Mouse (Mus musculus): Measurements from ENCODE around the gene Larp7. TPM values are rescaled to one million over a fixed set of nuclear protein-coding genes. Genes with fewer than 3 reads are reported as not detected.

The Larp7 gene
- polyA plus RNA-seq, 1 experiment: 2.6 TPM

DNA sequence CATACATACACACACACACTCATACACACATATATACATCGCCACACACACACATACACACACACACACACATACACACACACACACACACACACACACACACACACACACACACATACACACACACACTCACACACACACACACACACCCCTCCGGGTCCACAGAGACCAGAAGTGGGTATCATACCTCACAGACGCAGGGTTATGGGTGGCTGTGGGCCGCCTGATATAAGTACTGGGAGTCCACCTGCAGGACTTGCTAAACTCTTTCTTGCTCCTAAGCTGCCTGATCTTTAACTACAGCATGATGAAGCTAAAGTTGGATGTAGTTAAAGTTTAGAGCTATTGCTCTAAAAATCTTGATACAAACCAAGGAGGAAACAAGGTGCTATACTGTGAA lies 23.3 kb downstream of the Larp7 start:
- Histone ChIP-seq H3K4me1 (ENCODE audit: control insufficient read depth, insufficient read depth, low read length) (no peaks in the 10 kb centered on the region), H3K36me3 (ENCODE audit: control insufficient read depth, insufficient read depth, low read length) (no peaks in the 10 kb centered on the region), H3K27ac (ENCODE audit: insufficient read depth, low read depth, low read length) (no peak overlapping the region), H3K4me3 (ENCODE audit: insufficient read depth, low read depth, low read length) (no peak overlapping the region), H3K27me3 (replicated peaks; ENCODE audit: control insufficient read depth, insufficient read depth, low read length) (no peaks in the 10 kb centered on the region)
- no peak for DNase-seq
- TF ChIP-seq POLR2A (IDR thresholded peaks at IDR 0.05; ENCODE audit: low read depth, low read length) (no peak), CTCF (conservative IDR thresholded peaks at IDR 0.05; ENCODE audit: insufficient read depth, insufficient read length, low read depth, low read length) (no peak)
- 86% methylated on average over 4 of the region's 4 CpGs for WGBS

- no peak overlapping the region for H3K27ac ChIP-seq (ENCODE audit: insufficient read depth, low read depth, low read length)
- H3K36me3 ChIP-seq (ENCODE audit: control insufficient read depth, insufficient read depth, low read length): no peaks in the 10 kb centered on the region
- no peak for TF ChIP-seq POLR2A (IDR thresholded peaks at IDR 0.05; ENCODE audit: low read depth, low read length)
- TF ChIP-seq CTCF (conservative IDR thresholded peaks at IDR 0.05; ENCODE audit: insufficient read depth, insufficient read length, low read depth, low read length): no peak
- no peak for DNase-seq
- 90% methylated on average over 3 of the region's 3 CpGs for WGBS
- no peaks in the 10 kb centered on the region for H3K27me3 ChIP-seq (replicated peaks; ENCODE audit: control insufficient read depth, insufficient read depth, low read length)
- no peak overlapping the region for H3K4me3 ChIP-seq (ENCODE audit: insufficient read depth, low read depth, low read length)
- no peaks in the 10 kb centered on the region for H3K4me1 ChIP-seq (ENCODE audit: control insufficient read depth, insufficient read depth, low read length)
These were observed 23.9 kb downstream of the Larp7 start for GRCm38 (mm10) chr3:127529210-127529609.

GRCm38 (mm10) chr3:127527465-127528034 lies 25.6 kb downstream of the Larp7 start:
- no peaks in the 10 kb centered on the region for H3K36me3 ChIP-seq (ENCODE audit: control insufficient read depth, insufficient read depth, low read length)
- DNase-seq: peak; percentile 11
- 73% methylated on average over 5 of the region's 5 CpGs for WGBS
- H3K27me3 ChIP-seq (replicated peaks; ENCODE audit: control insufficient read depth, insufficient read depth, low read length): no peaks in the 10 kb centered on the region
- H3K4me3 ChIP-seq (ENCODE audit: insufficient read depth, low read depth, low read length): no peak overlapping the region
- no peak overlapping the region for H3K27ac ChIP-seq (ENCODE audit: insufficient read depth, low read depth, low read length)
- no peaks in the 10 kb centered on the region for H3K4me1 ChIP-seq (ENCODE audit: control insufficient read depth, insufficient read depth, low read length)
- TF ChIP-seq CTCF (conservative IDR thresholded peaks at IDR 0.05; ENCODE audit: insufficient read depth, insufficient read length, low read depth, low read length) (no peak), POLR2A (IDR thresholded peaks at IDR 0.05; ENCODE audit: low read depth, low read length) (no peak)

DNA sequence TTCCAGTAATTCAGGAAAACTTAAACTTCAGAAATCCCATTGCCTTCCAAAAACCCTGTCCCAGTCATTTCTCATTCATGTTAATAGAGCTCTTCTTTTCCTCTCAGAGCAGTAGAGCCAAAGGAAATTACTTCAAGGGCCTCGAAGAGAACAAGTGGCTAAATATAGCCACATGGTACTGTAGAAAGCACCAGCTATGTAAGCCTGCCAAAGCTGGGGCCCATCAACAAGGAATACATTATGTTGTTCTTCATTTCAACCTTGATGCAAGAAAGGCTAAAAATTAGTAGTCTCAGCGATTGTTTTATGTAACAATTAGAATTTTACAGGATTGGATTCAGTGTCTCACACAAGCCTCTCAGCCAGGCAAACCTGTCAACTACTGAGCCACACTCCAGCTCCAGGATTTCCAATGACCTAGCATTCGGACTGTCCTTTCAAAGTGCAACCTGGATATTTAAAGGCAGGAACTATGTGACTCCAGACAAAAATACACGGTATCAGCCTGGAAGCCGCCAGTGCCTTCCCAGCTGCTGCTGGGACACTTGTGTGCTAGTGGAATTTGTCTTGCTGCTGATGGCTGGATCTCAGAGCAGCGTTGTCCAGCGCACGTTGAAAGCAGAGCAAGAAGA lies 27.8 kb downstream of the Larp7 start:
- Histone ChIP-seq H3K4me3 (ENCODE audit: insufficient read depth, low read depth, low read length) (no peak overlapping the region), H3K27me3 (replicated peaks; ENCODE audit: control insufficient read depth, insufficient read depth, low read length) (no peaks in the 10 kb centered on the region), H3K27ac (ENCODE audit: insufficient read depth, low read depth, low read length) (no peak overlapping the region), H3K36me3 (ENCODE audit: control insufficient read depth, insufficient read depth, low read length) (no peaks in the 10 kb centered on the region), H3K4me1 (ENCODE audit: control insufficient read depth, insufficient read depth, low read length) (no peaks in the 10 kb centered on the region)
- DNase-seq: no peak
- 71% methylated on average over 8 of the region's 8 CpGs for WGBS
- TF ChIP-seq CTCF (conservative IDR thresholded peaks at IDR 0.05; ENCODE audit: insufficient read depth, insufficient read length, low read depth, low read length): no peak
- no peak for TF ChIP-seq POLR2A (IDR thresholded peaks at IDR 0.05; ENCODE audit: low read depth, low read length)

DNA sequence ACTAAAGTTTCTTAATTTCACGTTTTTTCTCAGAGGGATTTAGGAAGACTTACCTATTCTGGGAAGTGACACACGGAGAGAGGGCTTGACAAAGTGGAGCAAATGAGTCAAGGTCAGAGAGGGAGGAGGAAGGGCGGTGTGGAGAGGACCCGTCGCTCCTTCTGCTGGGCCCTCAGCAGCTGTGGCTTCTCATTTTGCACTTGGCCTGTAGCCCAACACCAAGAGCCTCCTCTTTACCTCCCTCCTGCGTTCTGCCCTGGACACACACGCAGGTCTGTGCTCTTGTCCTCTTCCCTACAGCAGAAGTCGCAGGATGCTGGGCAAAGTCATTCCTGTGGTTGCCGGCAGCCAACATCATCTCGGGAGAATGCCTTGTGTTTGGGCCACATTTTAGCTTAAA lies 32.0 kb downstream of the Larp7 start:
- Histone ChIP-seq H3K27me3 (replicated peaks; ENCODE audit: control insufficient read depth, insufficient read depth, low read length) (no peaks in the 10 kb centered on the region; the same call in 1 of the 2 replicates), H3K27ac (ENCODE audit: insufficient read depth, low read depth, low read length) (no peak overlapping the region), H3K36me3 (ENCODE audit: control insufficient read depth, insufficient read depth, low read length) (no peaks in the 10 kb centered on the region), H3K4me1 (ENCODE audit: control insufficient read depth, insufficient read depth, low read length) (no peaks in the 10 kb centered on the region), H3K4me3 (ENCODE audit: insufficient read depth, low read depth, low read length) (no peak overlapping the region)
- no peak for DNase-seq
- WGBS: 53% methylated on average over 10 of the region's 10 CpGs
- TF ChIP-seq POLR2A (IDR thresholded peaks at IDR 0.05; ENCODE audit: low read depth, low read length): no peak
- TF ChIP-seq CTCF (conservative IDR thresholded peaks at IDR 0.05; ENCODE audit: insufficient read depth, insufficient read length, low read depth, low read length): no peak

DNA sequence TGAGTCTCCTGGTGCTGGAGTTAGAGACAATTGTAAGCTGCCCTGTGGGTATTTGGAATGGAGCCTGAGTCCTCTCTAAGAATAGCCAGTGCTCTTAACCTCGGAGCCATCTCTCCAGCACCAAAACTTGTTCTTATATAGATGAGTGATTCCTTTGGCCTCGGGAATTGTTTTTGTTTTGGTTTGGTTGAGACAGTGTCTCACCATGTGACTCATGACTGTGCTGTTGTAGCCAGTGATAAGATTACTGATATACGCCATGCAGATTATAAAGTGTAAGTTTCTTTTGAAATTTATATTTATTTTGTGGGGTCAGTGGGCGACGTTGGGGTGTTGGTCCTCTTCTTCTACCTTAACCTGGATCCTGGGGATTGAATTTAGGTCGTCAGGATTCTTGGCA lies 32.8 kb downstream of the Larp7 start:
- DNase-seq: no peak
- H3K27ac ChIP-seq (ENCODE audit: insufficient read depth, low read depth, low read length): no peak overlapping the region
- H3K4me1 ChIP-seq (ENCODE audit: control insufficient read depth, insufficient read depth, low read length): no peaks in the 10 kb centered on the region
- no peaks in the 10 kb centered on the region for H3K36me3 ChIP-seq (ENCODE audit: control insufficient read depth, insufficient read depth, low read length)
- no peaks in the 10 kb centered on the region; the same call in 1 of the 2 replicates for H3K27me3 ChIP-seq (replicated peaks; ENCODE audit: control insufficient read depth, insufficient read depth, low read length)
- 68% methylated on average over 6 of the region's 6 CpGs for WGBS
- TF ChIP-seq POLR2A (IDR thresholded peaks at IDR 0.05; ENCODE audit: low read depth, low read length): no peak
- TF ChIP-seq CTCF (conservative IDR thresholded peaks at IDR 0.05; ENCODE audit: insufficient read depth, insufficient read length, low read depth, low read length): no peak
- H3K4me3 ChIP-seq (ENCODE audit: insufficient read depth, low read depth, low read length): no peak overlapping the region

GRCm38 (mm10) chr3:127515251-127515650 lies 37.9 kb downstream of the Larp7 start:
- Histone ChIP-seq H3K4me3 (ENCODE audit: insufficient read depth, low read depth, low read length) (no peak overlapping the region), H3K36me3 (ENCODE audit: control insufficient read depth, insufficient read depth, low read length) (no peaks in the 10 kb centered on the region), H3K4me1 (ENCODE audit: control insufficient read depth, insufficient read depth, low read length) (no peaks in the 10 kb centered on the region), H3K27me3 (replicated peaks; ENCODE audit: control insufficient read depth, insufficient read depth, low read length) (no peaks in the 10 kb centered on the region; the same call in 1 of the 2 replicates), H3K27ac (ENCODE audit: insufficient read depth, low read depth, low read length) (no peak overlapping the region)
- DNase-seq: no peak
- TF ChIP-seq POLR2A (IDR thresholded peaks at IDR 0.05; ENCODE audit: low read depth, low read length): no peak
- TF ChIP-seq CTCF (conservative IDR thresholded peaks at IDR 0.05; ENCODE audit: insufficient read depth, insufficient read length, low read depth, low read length): no peak
- 95% methylated on average over 1 of the region's 1 CpGs for WGBS
